Mouse (Mus musculus) embryonic facial prominence, embryonic 12.5 days (tissue): ENCODE measurements around the gene Peak1. TPM values are rescaled to one million over a fixed set of nuclear protein-coding genes. Genes with fewer than 3 reads are reported as not detected.
"Not testable (repeated sequence)": the region's sequence is repeated elsewhere in the genome, so short reads cannot be mapped to it uniquely, and the experiment has no call there.

Experiments used
- ATAC-seq: fragments of 200-750 bp; cut with Nextera tagmentation; 2 replicates; pipeline ENCODE4 v1.8.0; 2017; ENCODE audit not compliant: insufficient number of reproducible peaks, insufficient read depth, low FRiP score, low TSS enrichment
- H3K27ac ChIP-seq: fragments of 300-500 bp; sonication (generic); 2 replicates; pipeline ENCODE4 v1.5.1; 2016; ENCODE audit warnings: mild to moderate bottlenecking
- H3K27me3 ChIP-seq: fragments of 300-500 bp; sonication (generic); 2 replicates; pipeline ENCODE4 v1.6.1; 2016; ENCODE audit warnings: mild to moderate bottlenecking, moderate library complexity
- H3K36me3 ChIP-seq: fragments of 300-500 bp; sonication (generic); 2 replicates; pipeline ENCODE4 v1.6.1; 2016; ENCODE audit warnings: mild to moderate bottlenecking
- H3K4me1 ChIP-seq: fragments of 300-500 bp; sonication (generic); 2 replicates; pipeline ENCODE4 v1.6.1; 2016
- H3K4me2 ChIP-seq: fragments of 300-500 bp; sonication (generic); replicated peaks from 2 replicates; pipeline ENCODE4 v1.6.1; 2016; ENCODE audit warnings: mild to moderate bottlenecking, moderate library complexity
- H3K4me3 ChIP-seq: fragments of 300-500 bp; sonication (generic); 2 replicates; pipeline ENCODE4 v1.5.1; 2016; ENCODE audit warnings: mild to moderate bottlenecking
- H3K9ac ChIP-seq: fragments of 300-500 bp; sonication (generic); 2 replicates; pipeline ENCODE4 v1.6.1; 2016; ENCODE audit warnings: mild to moderate bottlenecking, moderate library complexity
- H3K9me3 ChIP-seq: fragments of 300-500 bp; sonication (generic); 2 replicates; pipeline ENCODE4 v1.6.1; 2016; ENCODE audit warnings: mild to moderate bottlenecking, moderate library complexity
- WGBS: fragments of 180-500 bp; shearing (Covaris S2); methylation state at CpG from one replicate; pipeline ENCODE4 v1.1.7; 2016; 5-methylcytosine and 5-hydroxymethylcytosine counted together
- polyA plus RNA-seq: library from polyadenylated mRNA; unstranded; fragments of >200 nt; fragmentation: Nextera tagmentation; extraction: Ambion mirVana; gene quantifications from 2 replicates; pipeline ENCODE4 v1.2.1, GENCODE M21; 2016

Gene Peak1
- polyA plus RNA-seq, 1 experiment from 2014 or later: 12.0 TPM

DNA sequence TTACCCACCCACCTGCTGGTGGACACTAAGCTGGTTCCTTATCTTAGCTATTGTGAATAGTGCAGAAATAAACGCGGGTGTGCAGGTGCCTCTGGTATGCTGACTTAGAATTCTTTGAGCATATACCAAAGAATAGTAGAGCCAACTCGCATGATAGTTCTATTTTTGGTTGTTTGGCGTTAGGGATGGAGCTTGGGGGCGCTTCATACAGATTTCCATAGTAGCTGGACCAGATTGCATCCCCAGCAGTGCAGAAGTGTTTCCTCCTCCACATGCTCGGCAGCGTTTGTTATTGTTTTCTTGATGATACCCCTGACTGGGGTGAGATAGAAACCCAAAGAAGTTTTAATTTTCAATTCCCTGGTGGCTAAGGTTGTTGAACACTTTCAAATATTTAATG, 21.8 kb upstream of the Peak1 start:
- H3K4me1 ChIP-seq: no peaks in the 10 kb centered on the region; the same call in 1 of the 2 replicates
- no peaks in the 10 kb centered on the region for H3K27me3 ChIP-seq
- no peak overlapping the region for H3K4me3 ChIP-seq
- no peak overlapping the region for H3K27ac ChIP-seq
- no peak for ATAC-seq
- no peaks in the 10 kb centered on the region for H3K9me3 ChIP-seq
- H3K4me2 ChIP-seq: no peak overlapping the region
- H3K36me3 ChIP-seq: no peaks in the 10 kb centered on the region
- 82% methylated on average over 7 of the region's 7 CpGs for WGBS
- no peak overlapping the region for H3K9ac ChIP-seq

DNA sequence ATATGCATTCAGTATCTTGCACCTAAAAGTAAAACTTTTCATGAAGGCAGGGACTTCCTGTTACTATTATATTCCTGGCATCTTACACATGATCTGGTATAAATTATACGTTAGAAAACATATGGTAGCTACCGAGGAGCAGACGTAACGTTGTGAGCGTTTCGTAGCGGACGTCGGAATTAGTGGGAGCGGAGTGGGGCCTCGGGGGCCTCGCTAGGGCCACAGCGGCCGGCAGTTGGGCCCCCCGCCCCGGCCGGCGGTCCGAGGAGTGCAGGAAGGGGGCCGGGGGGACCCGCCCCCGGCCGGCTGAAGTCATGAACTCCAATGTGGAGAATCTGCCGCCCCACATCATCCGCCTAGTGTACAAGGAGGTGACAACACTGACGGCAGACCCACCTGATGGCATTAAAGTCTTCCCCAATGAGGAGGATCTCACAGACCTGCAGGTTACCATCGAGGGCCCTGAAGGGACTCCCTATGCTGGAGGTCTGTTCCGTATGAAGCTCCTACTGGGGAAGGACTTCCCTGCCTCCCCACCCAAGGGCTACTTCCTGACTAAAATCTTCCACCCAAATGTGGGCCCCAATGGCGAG, 19.5 kb upstream of the Peak1 start:
- H3K4me2 ChIP-seq, ATAC-seq, H3K9ac ChIP-seq, H3K4me3 ChIP-seq, H3K27me3 ChIP-seq, H3K4me1 ChIP-seq, H3K27ac ChIP-seq, H3K36me3 ChIP-seq, H3K9me3 ChIP-seq: not testable (repeated sequence)
- WGBS: 87% methylated on average over 24 of the region's 29 CpGs

DNA sequence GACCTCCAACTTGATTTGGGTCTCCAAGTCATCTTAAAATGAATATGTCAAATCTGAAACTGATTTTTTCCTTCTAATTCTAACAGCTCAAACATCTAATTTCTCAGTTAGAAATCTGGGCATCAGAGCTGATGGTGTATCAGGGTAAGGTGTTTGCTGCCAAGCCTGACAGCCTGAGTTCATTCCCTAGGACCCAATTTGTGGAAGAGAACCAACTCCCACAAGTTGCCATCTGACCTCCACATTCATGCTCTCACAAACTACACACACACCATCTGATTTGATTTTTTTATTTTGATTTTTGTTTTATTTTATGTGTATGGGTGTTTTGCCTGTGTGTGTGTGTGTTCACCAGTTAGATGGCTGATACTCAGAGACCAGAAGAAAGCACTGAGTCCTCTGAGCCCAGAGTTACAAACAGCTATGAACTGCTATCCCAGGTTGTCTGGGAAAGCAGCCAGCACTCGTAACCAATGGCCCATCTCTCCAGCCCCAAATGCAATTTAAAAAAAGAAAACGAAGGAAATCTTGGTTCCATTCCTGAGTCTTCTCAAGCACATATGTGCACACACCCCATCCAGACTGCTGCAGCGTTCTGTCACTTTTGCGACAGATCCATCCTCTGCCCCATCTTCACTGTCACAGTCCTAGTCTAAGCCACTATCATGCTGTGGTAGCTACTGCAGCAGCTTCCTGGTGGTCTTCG, 18.1 kb upstream of the Peak1 start:
- no peak overlapping the region for H3K4me3 ChIP-seq
- no peaks in the 10 kb centered on the region for H3K4me1 ChIP-seq
- ATAC-seq: no peak
- no peaks in the 10 kb centered on the region for H3K36me3 ChIP-seq
- no peaks in the 10 kb centered on the region for H3K9me3 ChIP-seq
- no peaks in the 10 kb centered on the region for H3K27me3 ChIP-seq
- H3K27ac ChIP-seq: no peak overlapping the region
- H3K4me2 ChIP-seq: no peak overlapping the region
- no peak overlapping the region for H3K9ac ChIP-seq
- 90% methylated on average over 5 of the region's 5 CpGs for WGBS

- ATAC-seq: no peak
- Histone ChIP-seq H3K4me3 (no peak overlapping the region), H3K4me1 (peaks cover 17% of the 10 kb centered on the region; the same call in 1 of the 2 replicates), H3K4me2 (no peak overlapping the region), H3K36me3 (no peaks in the 10 kb centered on the region), H3K27me3 (no peaks in the 10 kb centered on the region), H3K9ac (no peak overlapping the region), H3K27ac (no peak overlapping the region), H3K9me3 (no peaks in the 10 kb centered on the region)
- WGBS: 96% methylated on average over 4 of the region's 4 CpGs
These were observed 7.0 kb upstream of the Peak1 start for GRCm38 (mm10) chr9:56424861-56425260.

- no peak for ATAC-seq
- whole genome bisulfite sequencing: 81% methylated on average over 5 of the region's 5 CpGs
- H3K27ac ChIP-seq: no peak overlapping the region
- no peaks in the 10 kb centered on the region for H3K9me3 ChIP-seq
- H3K27me3 ChIP-seq: no peaks in the 10 kb centered on the region
- no peak overlapping the region for H3K4me3 ChIP-seq
- H3K36me3 ChIP-seq: no peaks in the 10 kb centered on the region
- no peak overlapping the region for H3K9ac ChIP-seq
- peaks cover 20% of the 10 kb centered on the region; the same call in 1 of the 2 replicates for H3K4me1 ChIP-seq
- H3K4me2 ChIP-seq: no peak overlapping the region
These were observed 4.1 kb upstream of the Peak1 start for GRCm38 (mm10) chr9:56421991-56422390.

DNA sequence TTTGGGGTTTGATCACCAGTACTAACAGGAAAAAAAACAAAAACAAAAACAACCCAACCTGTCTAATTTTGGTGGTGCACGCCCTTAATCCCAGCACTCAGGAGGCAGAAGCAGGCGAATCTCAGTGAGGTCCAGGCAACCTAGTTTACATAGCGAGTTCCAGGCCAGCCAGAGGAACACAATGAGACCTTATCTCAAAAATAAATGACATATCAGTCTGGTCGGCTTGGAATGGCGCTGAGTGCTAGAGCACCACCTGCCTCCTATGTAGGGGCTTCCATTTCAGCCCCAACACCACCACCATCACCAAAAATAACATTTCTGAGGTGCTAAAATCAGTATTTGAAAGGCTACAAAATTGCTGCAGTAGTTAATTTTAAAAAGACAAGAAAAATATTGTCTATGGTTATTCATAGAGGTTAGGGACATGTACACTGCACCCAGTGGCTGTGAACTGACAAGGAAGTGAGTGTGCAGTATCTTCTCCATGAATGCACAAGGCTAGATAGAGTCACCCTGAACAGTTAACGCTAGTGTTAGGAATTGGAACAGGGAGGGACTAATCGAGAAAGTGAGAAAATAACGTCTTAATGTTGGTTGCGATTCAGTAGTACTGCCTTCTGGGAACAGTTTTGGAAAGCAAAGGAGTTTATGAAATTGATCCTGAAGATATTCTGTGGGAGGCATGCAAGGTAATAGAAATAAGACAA, 3.2 kb upstream of the Peak1 start:
- Histone ChIP-seq H3K4me1 (peaks cover 22% of the 10 kb centered on the region; the same call in 1 of the 2 replicates), H3K9me3 (no peaks in the 10 kb centered on the region), H3K36me3 (no peaks in the 10 kb centered on the region), H3K4me2 (no peak overlapping the region), H3K27ac (no peak overlapping the region), H3K4me3 (no peak overlapping the region), H3K9ac (no peak overlapping the region), H3K27me3 (no peaks in the 10 kb centered on the region)
- 86% methylated on average over 9 of the region's 9 CpGs for whole genome bisulfite sequencing
- ATAC-seq: no peak

DNA sequence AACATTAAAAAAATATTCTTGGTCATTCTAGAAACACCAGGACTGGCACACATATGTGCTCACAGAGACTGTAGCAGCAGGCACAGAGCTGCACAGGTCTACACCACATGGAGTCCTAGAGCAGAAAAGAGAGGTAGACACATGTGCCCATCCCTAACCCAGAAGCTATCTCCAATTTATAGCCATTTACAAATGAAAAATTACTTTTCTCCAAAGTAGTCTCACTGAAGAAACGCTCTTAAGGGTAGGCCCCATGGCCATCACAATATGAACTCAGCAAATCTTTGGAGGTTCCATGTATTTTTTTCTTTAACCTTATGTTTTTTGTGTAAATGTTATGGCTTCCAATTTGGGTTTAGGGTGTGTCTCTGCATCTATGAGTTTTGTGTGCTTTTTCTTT, 2.4 kb upstream of the Peak1 start:
- Histone ChIP-seq H3K4me2 (no peak overlapping the region; the same call in 1 of the 2 replicates), H3K9ac (no peak overlapping the region), H3K9me3 (no peaks in the 10 kb centered on the region), H3K27me3 (no peaks in the 10 kb centered on the region), H3K36me3 (no peaks in the 10 kb centered on the region), H3K4me1 (peaks cover 22% of the 10 kb centered on the region; the same call in 1 of the 2 replicates), H3K27ac (no peak overlapping the region), H3K4me3 (no peak overlapping the region)
- ATAC-seq: no peak
- WGBS: 97% methylated on average over 1 of the region's 1 CpGs

DNA sequence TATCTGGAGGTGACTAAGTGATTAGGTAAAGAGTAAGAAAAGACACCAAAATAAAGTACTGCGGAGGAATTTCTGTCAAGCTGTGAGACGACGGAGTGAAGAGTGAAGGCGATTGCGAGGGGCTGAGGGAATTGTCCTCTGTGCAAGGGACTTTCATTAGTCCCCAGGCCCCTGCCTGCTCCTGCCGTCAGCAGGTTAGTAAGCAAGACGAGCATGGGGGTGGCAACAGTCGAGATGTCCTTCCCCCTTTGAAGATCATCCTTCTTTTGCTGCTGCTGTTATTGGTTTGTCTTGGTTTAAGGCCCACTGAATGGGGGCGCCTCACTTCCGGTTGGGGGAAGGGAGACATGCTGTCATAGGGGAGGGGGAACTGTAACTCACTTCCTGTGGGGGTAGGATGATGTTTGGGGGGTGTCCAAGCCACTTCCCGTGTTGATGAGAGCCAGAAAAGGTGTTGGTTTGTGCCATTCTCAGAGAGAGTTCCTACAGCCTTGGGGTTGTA, 922 bp upstream of the Peak1 start:
- Histone ChIP-seq H3K4me2 (peak overlapping the region; percentile 67), H3K27me3 (no peaks in the 10 kb centered on the region), H3K27ac (peak overlapping the region; percentile 94), H3K4me1 (peaks cover 22% of the 10 kb centered on the region; the same call in 1 of the 2 replicates), H3K36me3 (no peaks in the 10 kb centered on the region), H3K9me3 (no peaks in the 10 kb centered on the region), H3K9ac (peak overlapping the region; percentile 72), H3K4me3 (peak overlapping the region; percentile 79)
- 0% methylated on average over 11 of the region's 11 CpGs for WGBS
- peak; percentile 15; the same call in 1 of the 2 replicates for ATAC-seq

- no peaks in the 10 kb centered on the region for H3K27me3 ChIP-seq
- WGBS: under 1% methylated on average over 40 of the region's 40 CpGs
- ATAC-seq: peak; percentile 65
These were observed 386 bp downstream of the Peak1 start for GRCm38 (mm10) chr9:56417415-56417947.

DNA sequence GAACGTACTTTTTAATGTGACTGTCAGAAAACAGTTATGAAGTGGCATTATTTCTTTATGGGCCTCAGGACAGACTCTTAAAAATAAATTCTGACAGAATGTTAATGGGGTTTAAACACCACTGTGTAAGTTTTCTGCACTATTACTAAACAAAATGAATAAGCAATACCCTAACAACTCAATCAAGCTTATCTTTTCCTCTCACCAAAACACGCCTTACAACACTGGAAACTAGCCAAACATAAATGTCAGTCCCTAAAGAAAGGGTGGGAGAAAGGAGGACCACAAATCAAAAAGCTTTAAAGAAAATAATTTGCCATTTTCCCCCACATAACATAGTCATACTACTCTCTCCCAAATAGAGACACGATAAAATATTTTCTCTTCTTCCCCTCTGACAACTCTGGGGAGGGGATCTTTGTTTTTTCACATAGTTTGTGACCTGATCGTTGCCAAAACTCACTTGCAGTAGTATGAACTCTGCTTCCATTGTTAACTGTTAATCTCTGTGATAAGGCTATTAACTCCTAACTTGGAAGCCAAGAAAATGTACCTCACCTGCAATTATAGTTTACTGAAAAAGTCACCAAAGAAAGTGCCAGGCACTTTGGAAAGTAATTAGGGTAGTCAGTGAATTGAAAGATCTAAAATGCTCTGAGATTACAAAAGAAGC, 1.8 kb downstream of the Peak1 start:
- no peak overlapping the region for H3K4me2 ChIP-seq
- 73% methylated on average over 4 of the region's 4 CpGs for WGBS
- no peak overlapping the region for H3K27ac ChIP-seq
- H3K9me3 ChIP-seq: no peaks in the 10 kb centered on the region
- no peak for ATAC-seq
- H3K9ac ChIP-seq: no peak overlapping the region
- no peak overlapping the region for H3K4me3 ChIP-seq
- H3K36me3 ChIP-seq: no peaks in the 10 kb centered on the region
- no peaks in the 10 kb centered on the region for H3K27me3 ChIP-seq
- peaks cover 13% of the 10 kb centered on the region; the same call in 1 of the 2 replicates for H3K4me1 ChIP-seq

More at GRCm38 (mm10) chr9:56417415-56417947, 386 bp downstream of the Peak1 start:
- no peaks in the 10 kb centered on the region for H3K36me3 ChIP-seq
- peak overlapping the region; percentile 79 for H3K4me3 ChIP-seq
- H3K9me3 ChIP-seq: no peaks in the 10 kb centered on the region
- peaks cover 20% of the 10 kb centered on the region; the same call in 1 of the 2 replicates for H3K4me1 ChIP-seq
- peak overlapping the region; percentile 80 for H3K9ac ChIP-seq
- H3K27ac ChIP-seq: peak overlapping the region; percentile 94
- H3K4me2 ChIP-seq: peak overlapping the region; percentile 74

DNA sequence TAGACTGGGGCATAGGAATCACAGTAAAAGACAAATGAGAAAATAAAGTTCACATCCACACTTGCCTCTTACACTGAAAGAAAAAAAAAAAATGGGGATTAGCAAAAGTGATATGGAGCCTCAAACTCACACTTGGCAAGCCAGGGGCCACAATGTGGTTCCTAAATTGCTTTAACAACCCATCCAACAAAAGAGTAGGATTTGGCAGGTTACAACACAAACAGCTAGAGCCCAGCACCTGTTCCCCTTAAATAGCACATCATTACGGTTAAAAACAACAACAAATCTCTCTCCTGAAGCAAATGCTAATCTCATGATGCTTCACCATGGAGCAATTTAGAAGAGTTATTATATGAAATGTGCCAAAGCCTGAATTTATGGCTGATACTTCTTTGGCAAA, 2.5 kb downstream of the Peak1 start:
- no peak for ATAC-seq
- Histone ChIP-seq H3K36me3 (no peaks in the 10 kb centered on the region), H3K9me3 (no peaks in the 10 kb centered on the region), H3K27me3 (no peaks in the 10 kb centered on the region), H3K4me2 (no peak overlapping the region), H3K4me3 (no peak overlapping the region), H3K27ac (no peak overlapping the region), H3K9ac (no peak overlapping the region), H3K4me1 (peaks cover 8% of the 10 kb centered on the region; the same call in 1 of the 2 replicates)
- WGBS: 81% methylated on average over 1 of the region's 1 CpGs
